Mouse (Mus musculus) CH12F3 (cell line): ENCODE measurements around the gene Lyst.

Experiments used
- in situ Hi-C: fragments of 300-500 bp; cut with MboI; formaldehyde crosslinking; loops from 2 replicates; pipeline ENCODE4 v1.14.3; 2020; ENCODE audit warnings: low sequenced_read_pairs

The Lyst gene

DNA sequence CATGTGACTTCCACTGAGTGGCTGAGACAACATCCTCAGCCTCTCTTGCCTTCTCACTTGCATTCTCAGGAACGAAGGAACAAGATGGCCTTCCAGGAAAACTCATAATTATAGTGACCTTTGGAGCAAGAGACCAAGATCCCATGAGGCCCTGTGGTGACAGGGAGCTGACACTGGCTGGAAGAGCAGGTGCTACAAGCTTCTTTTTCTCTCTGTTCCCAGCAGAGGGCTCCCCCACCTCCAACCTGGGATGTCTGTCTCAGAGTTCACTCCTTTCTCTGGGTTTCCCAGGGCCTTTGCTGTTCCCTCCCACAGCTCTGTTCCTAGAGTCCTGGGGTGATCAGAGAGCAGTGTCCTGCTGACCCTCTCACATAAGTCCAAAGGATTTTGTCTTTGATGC lies 237.9 kb downstream of the Lyst start:
- in situ Hi-C loops, result no loop called here
